Mouse (Mus musculus) intestine, embryonic 15.5 days (tissue): ENCODE measurements around the gene Chaf1b. TPM values are rescaled to one million over a fixed set of nuclear protein-coding genes. Genes with fewer than 3 reads are reported as not detected.

Source experiments
- ATAC-seq: fragments of 200-750 bp; cut with Nextera tagmentation; 2 replicates; pipeline ENCODE4 v1.8.0; 2017; ENCODE audit warnings: moderate TSS enrichment, moderate library complexity
- H3K27ac ChIP-seq: fragments of 300-500 bp; sonication (generic); 2 replicates; pipeline ENCODE4 v1.5.1; 2015; ENCODE audit warnings: mild to moderate bottlenecking, inconsistent platforms
- H3K27me3 ChIP-seq: fragments of 300-500 bp; sonication (generic); replicated peaks from 2 replicates; pipeline ENCODE4 v1.6.1; 2015; ENCODE audit warnings: inconsistent platforms
- H3K36me3 ChIP-seq: fragments of 300-500 bp; sonication (generic); 2 replicates; pipeline ENCODE4 v1.6.1; 2015; ENCODE audit warnings: inconsistent platforms
- H3K4me1 ChIP-seq: fragments of 300-500 bp; sonication (generic); replicated peaks from 2 replicates; pipeline ENCODE4 v1.6.1; 2015; ENCODE audit warnings: inconsistent platforms
- H3K4me2 ChIP-seq: fragments of 300-500 bp; sonication (generic); replicated peaks from 2 replicates; pipeline ENCODE4 v1.6.1; 2015; ENCODE audit warnings: mild to moderate bottlenecking, inconsistent platforms
- H3K4me3 ChIP-seq: fragments of 300-500 bp; sonication (generic); replicated peaks from 2 replicates; pipeline ENCODE4 v1.5.1; 2015; ENCODE audit warnings: inconsistent platforms
- H3K9ac ChIP-seq: fragments of 300-500 bp; sonication (generic); 2 replicates; pipeline ENCODE4 v1.6.1; 2015; ENCODE audit warnings: inconsistent platforms
- H3K9me3 ChIP-seq: fragments of 300-500 bp; sonication (generic); 2 replicates; pipeline ENCODE4 v1.6.1; 2016; ENCODE audit warnings: inconsistent platforms
- WGBS: fragments of 180-500 bp; shearing (Covaris S2); methylation state at CpG from one replicate; pipeline ENCODE4 v1.1.7; 2015; 5-methylcytosine and 5-hydroxymethylcytosine counted together
- polyA plus RNA-seq: library from polyadenylated mRNA; unstranded; fragments of >200 nt; fragmentation: Nextera tagmentation; extraction: Ambion mirVana; gene quantifications from 2 replicates; pipeline ENCODE4 v1.2.1, GENCODE M21; 2015

Chaf1b gene
- polyA plus RNA-seq, 1 experiment from 2014 or later: 62.1 TPM

GRCm38 (mm10) chr16:93938400-93938846, 54.7 kb downstream of the Chaf1b start:
- 10% methylated on average over 16 of the region's 16 CpGs for WGBS
- Histone ChIP-seq H3K36me3 (no peaks in the 10 kb centered on the region), H3K9ac (no peak overlapping the region), H3K4me1 (peaks cover 14% of the 10 kb centered on the region), H3K9me3 (no peaks in the 10 kb centered on the region), H3K27ac (no peak overlapping the region), H3K4me2 (peak overlapping the region; percentile 54), H3K4me3 (no peak overlapping the region; the same call in 1 of the 2 replicates), H3K27me3 (peaks cover 9% of the 10 kb centered on the region)
- ATAC-seq: no peak

GRCm38 (mm10) chr16:93939961-93940360, 56.3 kb downstream of the Chaf1b start:
- H3K4me2 ChIP-seq: no peak overlapping the region
- peaks cover 9% of the 10 kb centered on the region for H3K4me1 ChIP-seq
- no peak overlapping the region for H3K4me3 ChIP-seq
- no peaks in the 10 kb centered on the region for H3K36me3 ChIP-seq
- ATAC-seq: no peak
- H3K9ac ChIP-seq: no peak overlapping the region
- WGBS: 75% methylated on average over 4 of the region's 4 CpGs
- H3K27ac ChIP-seq: no peak overlapping the region
- peaks cover 6% of the 10 kb centered on the region; the same call in 1 of the 2 replicates for H3K27me3 ChIP-seq
- H3K9me3 ChIP-seq: no peaks in the 10 kb centered on the region

GRCm38 (mm10) chr16:93941781-93942567, 58.3 kb downstream of the Chaf1b start:
- Histone ChIP-seq H3K4me2 (no peak overlapping the region), H3K9me3 (no peaks in the 10 kb centered on the region), H3K4me3 (no peak overlapping the region), H3K9ac (no peak overlapping the region), H3K4me1 (peaks cover 9% of the 10 kb centered on the region; the same call in 1 of the 2 replicates), H3K27me3 (no peaks in the 10 kb centered on the region), H3K36me3 (no peaks in the 10 kb centered on the region), H3K27ac (no peak overlapping the region)
- WGBS: 63% methylated on average over 10 of the region's 10 CpGs
- ATAC-seq: no peak

GRCm38 (mm10) chr16:93942796-93943502, 59.2 kb downstream of the Chaf1b start:
- Histone ChIP-seq H3K9me3 (no peaks in the 10 kb centered on the region), H3K4me2 (no peak overlapping the region), H3K9ac (no peak overlapping the region), H3K4me1 (peaks cover 9% of the 10 kb centered on the region; the same call in 1 of the 2 replicates), H3K4me3 (no peak overlapping the region), H3K27me3 (no peaks in the 10 kb centered on the region), H3K36me3 (no peaks in the 10 kb centered on the region), H3K27ac (no peak overlapping the region)
- 88% methylated on average over 10 of the region's 10 CpGs for WGBS
- no peak for ATAC-seq

- Histone ChIP-seq H3K27ac (no peak overlapping the region), H3K4me2 (no peak overlapping the region), H3K4me1 (peaks cover 7% of the 10 kb centered on the region; the same call in 1 of the 2 replicates), H3K9ac (no peak overlapping the region), H3K27me3 (no peaks in the 10 kb centered on the region), H3K4me3 (no peak overlapping the region), H3K9me3 (no peaks in the 10 kb centered on the region), H3K36me3 (no peaks in the 10 kb centered on the region)
- 83% methylated on average over 6 of the region's 6 CpGs for WGBS
- no peak for ATAC-seq
Measured at GRCm38 (mm10) chr16:93944301-93944700, 60.6 kb downstream of the Chaf1b start.

GRCm38 (mm10) chr16:93947396-93947795, 63.7 kb downstream of the Chaf1b start:
- Histone ChIP-seq H3K4me1 (no peaks in the 10 kb centered on the region), H3K4me2 (no peak overlapping the region), H3K27ac (no peak overlapping the region), H3K9ac (no peak overlapping the region), H3K9me3 (no peaks in the 10 kb centered on the region), H3K27me3 (0 out of 2 replicates have a peak, but pooled peaks cover 2% of the 10 kb centered on the region), H3K36me3 (no peaks in the 10 kb centered on the region), H3K4me3 (no peak overlapping the region)
- no peak for ATAC-seq
- 87% methylated on average over 4 of the region's 4 CpGs for WGBS

Other genes starting within 250 kb of the Chaf1b start
- gene Cbr3, start 200.7 kb upstream of the Chaf1b start, polyA plus RNA-seq: 2.1 and 2.4 TPM in 2 replicates
- 11.6 and 14.4 TPM in 2 replicates for gene Dop1b, start 172.0 kb upstream of the Chaf1b start, polyA plus RNA-seq
- gene Morc3, start 51.8 kb upstream of the Chaf1b start, polyA plus RNA-seq: 27.5 and 40.6 TPM in 2 replicates
- 0.74 and 0.96 TPM in 2 replicates for gene Cldn14, start 124.9 kb downstream of the Chaf1b start, polyA plus RNA-seq
- not detected in 2 replicates for gene Sim2, start 201.0 kb downstream of the Chaf1b start, polyA plus RNA-seq